Mouse (Mus musculus) liver, embryonic 14.5 days (tissue): ENCODE data around the gene Phlpp1.

ENCODE experiments used
- CTCF ChIP-seq: IDR thresholded peaks from 2 replicates; pipeline ENCODE4 v1.5.1; 2016; ENCODE audit warnings: antibody characterized with exemption, low read depth, control low read depth
- EP300 ChIP-seq: IDR thresholded peaks from 2 replicates; pipeline ENCODE4 v1.6.1; 2016; ENCODE audit warnings: antibody characterized with exemption, low read depth

DNA sequence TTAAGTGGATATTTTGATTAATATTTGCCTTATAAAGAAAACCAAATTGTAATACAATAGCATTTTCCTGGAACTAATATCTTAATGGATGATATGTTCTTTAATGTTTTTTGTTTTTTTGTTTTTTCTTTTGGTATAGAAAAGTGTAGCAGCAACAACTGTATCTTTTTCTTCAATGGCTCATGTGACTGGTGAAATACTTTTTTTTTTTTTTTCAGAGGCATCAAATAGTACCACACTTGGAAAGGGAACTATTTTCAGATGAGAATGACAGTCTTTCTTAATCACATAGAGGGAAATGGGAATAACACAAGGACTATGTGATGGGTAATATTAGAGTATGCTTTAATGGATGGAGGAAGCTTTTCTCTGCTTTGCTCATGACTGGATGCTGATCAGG lies 3.0 kb downstream of the Phlpp1 start:
- no peak for TF ChIP-seq EP300
- TF ChIP-seq CTCF: no peak
